Mouse (Mus musculus) limb, embryonic 10.5 days (tissue): ENCODE measurements at regions not wholly inside any gene's neighbourhood (a gene's known extent, or its start where the extent isn't known, plus 50 kb on each side); places are given as distances from the start of the nearest gene placed in this dataset.

ENCODE experiments used
- DNase-seq: peaks from one replicate; pipeline ENCODE4 v3.0.0-alpha.2; 2017; ENCODE audit warnings: low spot score
- H3K27ac ChIP-seq: fragments of 300-500 bp; sonication (generic); 2 replicates; pipeline ENCODE4 v1.5.1; 2016; ENCODE audit warnings: mild to moderate bottlenecking
- H3K27me3 ChIP-seq: fragments of 300-500 bp; sonication (generic); 2 replicates; pipeline ENCODE4 v1.6.1; 2016; ENCODE audit warnings: low read depth, mild to moderate bottlenecking; ENCODE audit not compliant: poor library complexity, severe bottlenecking
- H3K36me3 ChIP-seq: fragments of 300-500 bp; sonication (generic); 2 replicates; pipeline ENCODE4 v1.6.1; 2016; ENCODE audit warnings: mild to moderate bottlenecking, moderate library complexity
- H3K4me1 ChIP-seq: fragments of 300-500 bp; sonication (generic); 2 replicates; pipeline ENCODE4 v1.6.1; 2016
- H3K4me3 ChIP-seq: fragments of 300-500 bp; sonication (generic); 2 replicates; pipeline ENCODE4 v1.5.1; 2016; ENCODE audit warnings: mild to moderate bottlenecking, moderate library complexity
- H3K9me3 ChIP-seq: fragments of 300-500 bp; sonication (generic); replicated peaks from 2 replicates; pipeline ENCODE4 v1.6.1; 2016; ENCODE audit warnings: mild to moderate bottlenecking
- WGBS: fragments of 180-500 bp; shearing (Covaris S2); methylation state at CpG from one replicate; pipeline ENCODE4 v1.1.7; 2016; 5-methylcytosine and 5-hydroxymethylcytosine counted together

DNA sequence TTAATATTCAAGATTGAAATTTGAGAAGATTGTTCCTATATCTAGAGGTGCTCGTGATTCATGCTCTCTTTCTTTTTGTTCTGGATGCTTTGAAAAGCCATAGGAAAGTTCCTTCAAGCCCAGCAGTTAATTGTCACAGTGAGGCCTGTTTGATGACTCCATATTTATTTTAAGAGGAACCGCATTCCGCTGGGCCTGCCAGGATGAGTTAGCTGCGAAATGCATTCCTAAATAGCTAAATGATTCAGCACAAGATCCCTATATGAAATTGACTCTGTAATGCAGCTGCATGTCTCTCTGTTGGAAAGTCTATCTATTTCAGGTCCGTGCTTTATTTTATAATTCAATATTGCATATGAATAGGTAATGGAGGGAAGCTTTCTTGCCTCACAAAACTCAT is 511.9 kb upstream of the Adgra3 start:
- no peaks in the 10 kb centered on the region for H3K9me3 ChIP-seq

DNA sequence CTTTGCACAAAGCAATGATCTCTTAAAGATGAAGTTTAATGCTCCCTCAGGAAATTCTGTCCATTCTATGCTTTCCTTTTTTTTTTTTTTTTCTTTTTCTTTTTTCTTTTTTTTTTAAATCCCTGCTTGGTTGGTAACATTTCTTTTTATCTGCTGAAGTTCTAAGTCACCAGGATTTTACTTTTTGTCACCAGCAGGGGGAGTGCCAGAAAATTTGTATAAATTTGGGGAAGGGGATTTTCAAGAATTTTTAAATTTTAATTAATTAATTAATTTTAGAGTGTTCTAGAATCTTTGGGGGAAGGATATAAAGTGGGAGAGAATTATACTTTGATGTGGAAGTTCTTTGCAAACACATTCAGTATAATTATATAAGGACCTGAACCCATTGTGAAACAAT is 492.3 kb upstream of the Adgra3 start:
- DNase-seq = no peak
- no peak overlapping the region for H3K4me3 ChIP-seq
- no peaks in the 10 kb centered on the region for H3K9me3 ChIP-seq
- H3K27me3 ChIP-seq = no peaks in the 10 kb centered on the region
- no peak overlapping the region for H3K27ac ChIP-seq
- H3K4me1 ChIP-seq = no peaks in the 10 kb centered on the region
- no peaks in the 10 kb centered on the region for H3K36me3 ChIP-seq

More for the DNA sequence above, 511.9 kb upstream of the Adgra3 start:
- H3K4me3 ChIP-seq = no peak overlapping the region
- no peak overlapping the region for H3K27ac ChIP-seq
- no peaks in the 10 kb centered on the region for H3K36me3 ChIP-seq
- DNase-seq = no peak
- H3K27me3 ChIP-seq = no peaks in the 10 kb centered on the region
- no peaks in the 10 kb centered on the region for H3K4me1 ChIP-seq
- WGBS = 88% methylated on average over 5 of the region's 5 CpGs

DNA sequence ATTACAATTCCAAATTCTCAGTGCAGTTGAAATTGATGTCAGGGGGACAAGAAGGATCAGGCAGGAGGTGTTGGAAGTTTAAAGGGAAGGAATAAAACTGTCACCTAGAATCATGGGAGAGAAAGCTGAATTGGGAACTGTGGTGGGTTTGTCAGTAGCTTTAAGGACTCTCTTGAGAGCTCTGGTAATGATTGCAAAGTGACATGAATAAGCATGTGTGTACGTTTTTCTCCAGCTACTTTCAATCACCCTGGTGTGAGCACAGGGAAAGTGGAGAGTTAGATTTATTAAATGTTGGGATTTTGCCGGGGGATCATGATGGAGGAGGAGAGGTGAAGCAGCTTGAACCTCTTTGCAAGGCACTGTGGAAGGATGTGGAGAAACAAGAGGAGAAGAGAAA is 453.7 kb upstream of the Adgra3 start:
- Histone ChIP-seq H3K4me1 (no peaks in the 10 kb centered on the region), H3K4me3 (no peak overlapping the region), H3K27me3 (no peaks in the 10 kb centered on the region), H3K9me3 (no peaks in the 10 kb centered on the region), H3K27ac (no peak overlapping the region), H3K36me3 (no peaks in the 10 kb centered on the region)
- WGBS = 75% methylated on average over 2 of the region's 2 CpGs
- DNase-seq = no peak

DNA sequence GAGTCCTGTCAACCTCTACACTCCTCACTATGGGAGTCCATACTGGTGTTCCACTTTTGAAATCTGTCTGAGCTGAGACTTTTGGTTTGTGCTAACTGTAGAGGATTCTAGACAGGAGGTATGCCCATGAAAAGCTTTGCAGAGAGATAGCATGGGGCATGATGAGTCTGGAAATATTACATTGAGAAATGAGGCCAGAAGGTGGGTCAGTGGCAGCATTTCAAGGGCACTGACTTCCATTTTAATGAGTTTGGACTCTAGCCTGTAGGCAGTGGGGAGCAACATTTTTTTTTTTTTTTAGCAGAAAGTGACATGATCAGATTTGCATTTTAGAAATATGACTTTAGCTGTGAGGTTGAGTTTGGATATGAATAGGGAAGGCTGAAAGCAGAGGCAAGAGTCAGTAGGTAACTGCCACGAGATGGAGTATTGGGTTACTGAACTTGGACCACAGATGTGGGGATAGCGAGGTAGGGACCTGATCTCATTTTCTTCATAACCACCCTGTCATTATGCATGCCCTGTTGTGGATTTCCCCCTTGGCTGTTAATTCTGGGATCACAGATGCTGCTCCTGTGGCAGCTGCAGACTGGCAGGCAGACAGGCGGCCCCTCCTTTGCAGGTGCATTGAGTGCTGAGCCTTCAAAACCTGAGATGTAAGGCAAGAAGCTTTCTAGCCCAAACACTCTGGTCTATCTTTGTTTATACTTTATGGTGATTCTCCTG is 451.1 kb upstream of the Adgra3 start:
- no peaks in the 10 kb centered on the region for H3K4me1 ChIP-seq
- no peak for DNase-seq
- H3K27me3 ChIP-seq = no peaks in the 10 kb centered on the region
- no peak overlapping the region for H3K27ac ChIP-seq
- no peak overlapping the region for H3K4me3 ChIP-seq
- H3K9me3 ChIP-seq = no peaks in the 10 kb centered on the region
- 81% methylated on average over 3 of the region's 3 CpGs for WGBS
- H3K36me3 ChIP-seq = no peaks in the 10 kb centered on the region

DNA sequence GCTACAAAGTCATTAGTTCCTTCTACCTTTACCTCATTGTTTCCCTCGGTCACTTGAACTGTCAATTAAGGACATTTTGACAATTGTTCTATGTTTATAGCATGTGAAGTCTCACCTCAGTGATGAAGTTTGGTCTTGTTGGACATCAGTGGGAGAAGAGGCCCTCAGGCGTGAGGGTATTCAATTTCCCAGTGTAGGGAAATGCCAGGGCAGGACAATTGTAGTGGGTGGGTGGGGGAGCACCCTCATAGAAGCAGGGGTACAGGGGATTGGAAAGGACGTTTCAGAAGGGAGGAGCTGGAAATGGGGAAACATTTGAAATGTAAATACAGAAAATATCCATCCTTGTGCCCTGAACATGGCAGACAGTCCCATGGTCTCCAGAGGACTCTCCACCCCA is 431.4 kb upstream of the Adgra3 start:
- WGBS = 81% methylated on average over 3 of the region's 3 CpGs
- H3K36me3 ChIP-seq = no peaks in the 10 kb centered on the region
- H3K27ac ChIP-seq = no peak overlapping the region
- H3K4me3 ChIP-seq = no peak overlapping the region
- H3K9me3 ChIP-seq = no peaks in the 10 kb centered on the region
- H3K4me1 ChIP-seq = no peaks in the 10 kb centered on the region
- H3K27me3 ChIP-seq = no peaks in the 10 kb centered on the region
- no peak for DNase-seq

DNA sequence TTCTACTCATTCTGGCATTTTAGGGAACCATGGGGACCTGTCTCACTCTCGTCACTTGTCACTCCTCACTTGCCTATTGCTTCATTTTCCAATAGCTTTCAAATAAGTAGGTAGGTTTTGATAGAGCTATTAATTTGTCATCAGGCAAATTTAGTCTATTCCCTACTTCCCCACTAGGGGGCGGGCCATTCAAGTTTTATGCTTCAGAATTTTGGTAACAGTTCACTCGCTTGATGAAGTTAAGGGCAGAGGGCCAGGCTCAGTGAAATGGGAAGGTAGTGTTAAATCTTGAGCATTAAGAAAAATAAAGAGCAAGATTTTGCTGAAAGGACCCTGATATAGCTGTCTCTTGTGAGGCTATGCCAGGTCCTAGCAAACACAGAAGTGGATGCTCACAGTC is 418.2 kb upstream of the Adgra3 start:
- peak; percentile 68 for DNase-seq
- 28% methylated on average over 3 of the region's 3 CpGs for WGBS
- Histone ChIP-seq H3K27ac (no peak overlapping the region), H3K4me3 (no peak overlapping the region), H3K36me3 (no peaks in the 10 kb centered on the region), H3K9me3 (no peaks in the 10 kb centered on the region), H3K4me1 (peaks cover 4% of the 10 kb centered on the region), H3K27me3 (no peaks in the 10 kb centered on the region)

DNA sequence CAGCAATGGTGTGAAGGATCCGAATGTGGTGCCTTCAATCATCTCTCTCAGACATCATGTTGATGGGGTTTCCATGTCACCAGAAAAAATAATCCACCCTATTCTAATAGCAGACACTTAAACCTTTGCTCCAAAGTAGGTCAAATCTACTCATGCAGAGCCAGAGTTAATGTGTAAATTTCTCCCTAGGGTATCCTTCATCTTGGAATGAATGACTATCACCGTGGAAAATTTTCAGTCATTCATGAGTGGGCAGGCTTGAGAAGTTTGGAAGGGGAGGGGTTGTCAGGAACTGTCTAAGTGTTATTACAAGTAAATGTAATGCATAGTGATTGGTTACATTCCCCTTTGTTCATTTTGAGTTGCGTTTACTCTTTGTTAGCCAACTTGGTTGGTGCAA is 402.7 kb upstream of the Adgra3 start:
- DNase-seq = no peak
- Histone ChIP-seq H3K4me3 (no peak overlapping the region), H3K36me3 (no peaks in the 10 kb centered on the region), H3K9me3 (no peaks in the 10 kb centered on the region), H3K4me1 (no peaks in the 10 kb centered on the region), H3K27me3 (no peaks in the 10 kb centered on the region), H3K27ac (no peak overlapping the region)
- 86% methylated on average over 3 of the region's 3 CpGs for WGBS

DNA sequence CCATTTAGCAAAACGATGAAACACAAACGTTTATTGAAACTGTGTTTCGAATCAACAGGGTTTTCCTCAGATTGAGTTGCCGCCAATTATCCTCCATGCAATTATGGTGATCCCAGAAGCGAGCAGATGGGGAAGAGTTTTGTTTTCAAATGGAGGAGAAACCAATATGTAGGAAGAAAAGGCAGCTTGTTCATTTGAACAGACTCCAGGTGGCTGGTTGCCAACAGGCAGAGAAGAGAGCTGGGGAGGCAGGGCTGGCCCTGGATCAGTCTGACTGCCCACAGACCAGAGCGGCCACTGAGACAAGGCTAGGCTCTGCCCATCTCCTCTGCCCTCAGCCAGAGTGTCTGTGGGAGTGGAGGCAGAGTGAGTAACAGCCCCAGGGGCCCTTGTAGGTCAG is 398.8 kb upstream of the Adgra3 start:
- DNase-seq = no peak
- no peaks in the 10 kb centered on the region for H3K4me1 ChIP-seq
- H3K9me3 ChIP-seq = no peaks in the 10 kb centered on the region
- H3K27ac ChIP-seq = no peak overlapping the region
- 77% methylated on average over 6 of the region's 6 CpGs for WGBS
- H3K4me3 ChIP-seq = no peak overlapping the region
- H3K36me3 ChIP-seq = no peaks in the 10 kb centered on the region
- H3K27me3 ChIP-seq = no peaks in the 10 kb centered on the region

DNA sequence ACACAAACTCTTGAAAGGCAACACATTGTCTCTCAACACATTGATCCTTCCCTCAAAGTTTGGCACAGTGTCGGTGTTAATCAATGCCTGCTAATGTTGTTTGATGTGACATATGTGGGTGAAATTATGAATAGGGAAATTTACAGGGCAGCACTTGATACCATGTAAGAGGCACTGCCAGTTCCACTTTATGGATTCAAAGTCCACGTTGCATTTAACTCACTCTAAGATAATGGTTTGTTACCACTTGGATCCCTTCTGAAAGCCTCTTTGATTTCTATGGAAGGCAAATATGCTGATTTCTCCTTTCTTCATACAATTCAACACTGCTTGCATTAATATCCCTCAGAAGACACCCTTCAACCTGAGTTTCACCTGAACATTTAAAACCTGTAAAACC is 395.6 kb upstream of the Adgra3 start:
- Histone ChIP-seq H3K27me3 (no peaks in the 10 kb centered on the region), H3K9me3 (no peaks in the 10 kb centered on the region), H3K4me1 (no peaks in the 10 kb centered on the region), H3K27ac (no peak overlapping the region), H3K36me3 (no peaks in the 10 kb centered on the region), H3K4me3 (no peak overlapping the region)
- DNase-seq = no peak
- WGBS = 88% methylated on average over 2 of the region's 2 CpGs

DNA sequence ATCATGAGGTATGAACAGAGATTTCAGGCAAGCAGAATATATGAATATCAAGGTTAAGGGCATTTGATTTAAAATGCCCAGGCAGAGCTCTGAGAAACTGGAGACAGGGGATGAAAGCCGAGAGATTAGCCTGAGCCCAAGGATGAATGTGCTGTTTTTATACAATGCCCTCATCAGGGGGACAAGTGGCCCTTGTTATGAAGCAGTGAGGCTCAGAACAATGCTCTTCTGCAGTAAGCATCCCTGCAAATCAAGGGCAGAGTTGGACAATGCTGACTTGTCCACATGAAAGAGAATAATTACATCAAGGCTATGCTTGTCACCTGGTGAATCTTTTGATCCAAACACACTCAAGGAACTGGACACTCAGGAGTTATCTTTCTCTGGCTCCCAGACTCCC is 348.1 kb upstream of the Adgra3 start:
- H3K27me3 ChIP-seq = no peaks in the 10 kb centered on the region
- H3K4me1 ChIP-seq = no peaks in the 10 kb centered on the region
- H3K27ac ChIP-seq = no peak overlapping the region
- H3K9me3 ChIP-seq = no peaks in the 10 kb centered on the region
- no peaks in the 10 kb centered on the region for H3K36me3 ChIP-seq
- WGBS = 70% methylated on average over 1 of the region's 1 CpGs
- no peak overlapping the region for H3K4me3 ChIP-seq
- no peak for DNase-seq

DNA sequence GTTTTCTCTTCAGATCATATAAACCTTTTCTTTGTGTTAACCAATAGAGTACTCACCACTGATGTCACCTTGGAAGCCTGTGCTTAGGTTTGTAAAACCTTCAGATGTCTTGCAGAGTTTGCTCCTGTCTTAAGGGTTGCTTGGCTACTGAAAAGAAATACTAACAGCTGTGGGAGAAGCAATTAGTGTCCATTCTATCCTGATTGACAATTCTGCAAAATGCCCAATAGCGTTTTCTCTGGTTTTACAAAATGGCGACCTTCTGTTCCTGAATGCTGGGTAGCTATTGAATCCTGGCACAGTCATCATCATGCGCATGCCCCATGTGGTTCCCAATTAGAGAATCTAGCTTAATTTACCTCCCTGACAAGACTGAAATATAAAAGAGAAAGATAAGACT is 347.7 kb upstream of the Adgra3 start:
- no peaks in the 10 kb centered on the region for H3K9me3 ChIP-seq
- WGBS = 92% methylated on average over 3 of the region's 3 CpGs
- DNase-seq = no peak
- no peak overlapping the region for H3K4me3 ChIP-seq
- H3K27ac ChIP-seq = no peak overlapping the region
- no peaks in the 10 kb centered on the region for H3K4me1 ChIP-seq
- no peaks in the 10 kb centered on the region for H3K27me3 ChIP-seq
- H3K36me3 ChIP-seq = no peaks in the 10 kb centered on the region
